Mouse (Mus musculus) embryonic facial prominence, embryonic 15.5 days (tissue): ENCODE measurements around the gene Wasf2. TPM values are rescaled to one million over a fixed set of nuclear protein-coding genes. Genes with fewer than 3 reads are reported as not detected.
A peak's percentile ranks its signal among the peaks of the same experiment; 100 is the strongest.

Experiments
- ATAC-seq: fragments of 200-750 bp; cut with Nextera tagmentation; 2 replicates; pipeline ENCODE4 v1.8.0; 2017; ENCODE audit warnings: low read depth, moderate TSS enrichment; ENCODE audit not compliant: insufficient number of reproducible peaks, low FRiP score, low TSS enrichment
- H3K27ac ChIP-seq: fragments of 300-500 bp; sonication (generic); replicated peaks from 2 replicates; pipeline ENCODE4 v1.5.1; 2015; ENCODE audit warnings: mild to moderate bottlenecking, inconsistent platforms
- H3K27me3 ChIP-seq: fragments of 300-500 bp; sonication (generic); 2 replicates; pipeline ENCODE4 v1.6.1; 2015; ENCODE audit warnings: inconsistent platforms
- H3K36me3 ChIP-seq: fragments of 300-500 bp; sonication (generic); 2 replicates; pipeline ENCODE4 v1.6.1; 2015; ENCODE audit warnings: mild to moderate bottlenecking, inconsistent platforms
- H3K4me1 ChIP-seq: fragments of 300-500 bp; sonication (generic); 2 replicates; pipeline ENCODE4 v1.6.1; 2015; ENCODE audit warnings: inconsistent platforms
- H3K4me2 ChIP-seq: fragments of 300-500 bp; sonication (generic); replicated peaks from 2 replicates; pipeline ENCODE4 v1.6.1; 2015; ENCODE audit warnings: mild to moderate bottlenecking, inconsistent platforms
- H3K4me3 ChIP-seq: fragments of 300-500 bp; sonication (generic); replicated peaks from 2 replicates; pipeline ENCODE4 v1.5.1; 2015; ENCODE audit warnings: mild to moderate bottlenecking, inconsistent platforms
- H3K9ac ChIP-seq: fragments of 300-500 bp; sonication (generic); 2 replicates; pipeline ENCODE4 v1.6.1; 2015; ENCODE audit warnings: inconsistent platforms
- H3K9me3 ChIP-seq: fragments of 300-500 bp; sonication (generic); replicated peaks from 2 replicates; pipeline ENCODE4 v1.6.1; 2016; ENCODE audit warnings: inconsistent platforms
- WGBS: fragments of 180-500 bp; shearing (Covaris S2); methylation state at CpG from one replicate; pipeline ENCODE4 v1.1.7; 2015; 5-methylcytosine and 5-hydroxymethylcytosine counted together
- polyA plus RNA-seq: library from polyadenylated mRNA; unstranded; fragments of >200 nt; fragmentation: Nextera tagmentation; extraction: Ambion mirVana; gene quantifications from 2 replicates; pipeline ENCODE4 v1.2.1, GENCODE M21; 2015

The Wasf2 gene
- polyA plus RNA-seq, 1 experiment from 2014 or later, result 116 TPM

- no peak for ATAC-seq
- 69% methylated on average over 18 of the region's 18 CpGs for WGBS
- peak overlapping the region; percentile 31; the same call in 1 of the 2 replicates for H3K27ac ChIP-seq
Measured at GRCm38 (mm10) chr4:133176761-133177403, 46.6 kb downstream of the Wasf2 start.

GRCm38 (mm10) chr4:133178305-133178704 lies 48.0 kb downstream of the Wasf2 start:
- peaks cover 50% of the 10 kb centered on the region for H3K36me3 ChIP-seq
- 76% methylated on average over 5 of the region's 5 CpGs for WGBS
- ATAC-seq, result no peak

More at GRCm38 (mm10) chr4:133176761-133177403, 46.6 kb downstream of the Wasf2 start:
- H3K27me3 ChIP-seq, result no peaks in the 10 kb centered on the region
- H3K36me3 ChIP-seq, result peaks cover 48% of the 10 kb centered on the region
- H3K9ac ChIP-seq, result no peak overlapping the region
- no peak overlapping the region for H3K4me3 ChIP-seq
- no peaks in the 10 kb centered on the region for H3K9me3 ChIP-seq
- H3K4me1 ChIP-seq, result peaks cover 30% of the 10 kb centered on the region; the same call in 1 of the 2 replicates
- no peak overlapping the region for H3K4me2 ChIP-seq

GRCm38 (mm10) chr4:133179258-133179657 lies 49.0 kb downstream of the Wasf2 start:
- no peak overlapping the region for H3K4me2 ChIP-seq
- peaks cover 35% of the 10 kb centered on the region for H3K4me1 ChIP-seq
- 96% methylated on average over 7 of the region's 7 CpGs for WGBS
- no peaks in the 10 kb centered on the region for H3K9me3 ChIP-seq
- H3K27me3 ChIP-seq, result no peaks in the 10 kb centered on the region
- ATAC-seq, result no peak
- peaks cover 50% of the 10 kb centered on the region for H3K36me3 ChIP-seq
- no peak overlapping the region for H3K9ac ChIP-seq
- H3K27ac ChIP-seq, result no peak overlapping the region
- no peak overlapping the region for H3K4me3 ChIP-seq

More at GRCm38 (mm10) chr4:133178305-133178704, 48.0 kb downstream of the Wasf2 start:
- Histone ChIP-seq H3K4me3 (no peak overlapping the region), H3K27ac (no peak overlapping the region), H3K4me2 (no peak overlapping the region), H3K27me3 (no peaks in the 10 kb centered on the region), H3K9me3 (no peaks in the 10 kb centered on the region), H3K4me1 (peaks cover 25% of the 10 kb centered on the region), H3K9ac (no peak overlapping the region)

GRCm38 (mm10) chr4:133182439-133183033 lies 52.2 kb downstream of the Wasf2 start:
- Histone ChIP-seq H3K36me3 (peaks cover 56% of the 10 kb centered on the region), H3K4me3 (no peak overlapping the region), H3K4me2 (no peak overlapping the region), H3K9me3 (no peaks in the 10 kb centered on the region), H3K27ac (no peak overlapping the region), H3K27me3 (no peaks in the 10 kb centered on the region), H3K4me1 (peaks cover 33% of the 10 kb centered on the region), H3K9ac (no peak overlapping the region)
- no peak for ATAC-seq
- 89% methylated on average over 8 of the region's 8 CpGs for WGBS

GRCm38 (mm10) chr4:133184031-133184897 lies 54.0 kb downstream of the Wasf2 start:
- H3K4me1 ChIP-seq, result peaks cover 29% of the 10 kb centered on the region
- ATAC-seq, result no peak
- H3K9me3 ChIP-seq, result no peaks in the 10 kb centered on the region
- WGBS, result 46% methylated on average over 14 of the region's 14 CpGs
- H3K4me2 ChIP-seq, result no peak overlapping the region
- peaks cover 56% of the 10 kb centered on the region for H3K36me3 ChIP-seq
- no peaks in the 10 kb centered on the region for H3K27me3 ChIP-seq
- H3K9ac ChIP-seq, result no peak overlapping the region
- H3K4me3 ChIP-seq, result no peak overlapping the region
- H3K27ac ChIP-seq, result peak overlapping the region; percentile 85

- Histone ChIP-seq H3K27me3 (no peaks in the 10 kb centered on the region), H3K9me3 (no peaks in the 10 kb centered on the region), H3K9ac (no peak overlapping the region), H3K4me3 (no peak overlapping the region), H3K4me2 (no peak overlapping the region), H3K4me1 (peaks cover 29% of the 10 kb centered on the region), H3K27ac (peak overlapping the region; percentile 85), H3K36me3 (peaks cover 59% of the 10 kb centered on the region)
- 0 out of 2 replicates have a peak, but pooled peaks have one; percentile 56 for ATAC-seq
- 29% methylated on average over 15 of the region's 15 CpGs for WGBS
Measured at GRCm38 (mm10) chr4:133184898-133185665, 54.8 kb downstream of the Wasf2 start.

GRCm38 (mm10) chr4:133185893-133186292 lies 55.6 kb downstream of the Wasf2 start:
- H3K27ac ChIP-seq, result no peak overlapping the region
- H3K36me3 ChIP-seq, result peaks cover 60% of the 10 kb centered on the region
- no peak overlapping the region for H3K4me2 ChIP-seq
- ATAC-seq, result no peak
- H3K9ac ChIP-seq, result no peak overlapping the region
- H3K27me3 ChIP-seq, result no peaks in the 10 kb centered on the region
- H3K4me1 ChIP-seq, result peaks cover 29% of the 10 kb centered on the region
- no peaks in the 10 kb centered on the region for H3K9me3 ChIP-seq
- no peak overlapping the region for H3K4me3 ChIP-seq
- 46% methylated on average over 8 of the region's 8 CpGs for WGBS

- peaks cover 60% of the 10 kb centered on the region for H3K36me3 ChIP-seq
- WGBS, result 89% methylated on average over 5 of the region's 5 CpGs
Measured at GRCm38 (mm10) chr4:133186856-133187255, 56.6 kb downstream of the Wasf2 start.

GRCm38 (mm10) chr4:133189396-133189795 lies 59.1 kb downstream of the Wasf2 start:
- no peak overlapping the region for H3K4me2 ChIP-seq
- H3K4me3 ChIP-seq, result no peak overlapping the region
- peaks cover 82% of the 10 kb centered on the region for H3K36me3 ChIP-seq
- peaks cover 18% of the 10 kb centered on the region for H3K4me1 ChIP-seq
- H3K9me3 ChIP-seq, result no peaks in the 10 kb centered on the region
- no peaks in the 10 kb centered on the region for H3K27me3 ChIP-seq
- no peak for ATAC-seq
- WGBS, result 63% methylated on average over 10 of the region's 10 CpGs
- no peak overlapping the region for H3K27ac ChIP-seq
- no peak overlapping the region for H3K9ac ChIP-seq

More at GRCm38 (mm10) chr4:133186856-133187255, 56.6 kb downstream of the Wasf2 start:
- H3K27me3 ChIP-seq, result no peaks in the 10 kb centered on the region
- no peak overlapping the region for H3K4me2 ChIP-seq
- H3K27ac ChIP-seq, result no peak overlapping the region
- H3K9me3 ChIP-seq, result no peaks in the 10 kb centered on the region
- no peak overlapping the region for H3K9ac ChIP-seq
- no peak for ATAC-seq
- no peak overlapping the region for H3K4me3 ChIP-seq
- H3K4me1 ChIP-seq, result peaks cover 29% of the 10 kb centered on the region

GRCm38 (mm10) chr4:133194482-133194881 lies 64.2 kb downstream of the Wasf2 start:
- H3K27me3 ChIP-seq, result no peaks in the 10 kb centered on the region
- H3K4me2 ChIP-seq, result no peak overlapping the region
- peaks cover 38% of the 10 kb centered on the region for H3K4me1 ChIP-seq
- H3K9me3 ChIP-seq, result no peaks in the 10 kb centered on the region
- H3K36me3 ChIP-seq, result peaks cover 65% of the 10 kb centered on the region
- H3K4me3 ChIP-seq, result no peak overlapping the region
- H3K27ac ChIP-seq, result no peak overlapping the region; the same call in 1 of the 2 replicates
- H3K9ac ChIP-seq, result no peak overlapping the region
- WGBS, result 84% methylated on average over 11 of the region's 11 CpGs
- ATAC-seq, result no peak
